Mouse (Mus musculus) ovary, adult 18-20 months (tissue): Measurements from ENCODE around the gene Rabac1.

Experiments used
- DNase-seq: peaks from one replicate; pipeline ENCODE4 v3.0.0; 2022; ENCODE audit warnings: low spot score, mixed read lengths

The Rabac1 gene

GRCm38 (mm10) chr7:24930475-24930874, 42.1 kb downstream of the Rabac1 start:
- no peak for DNase-seq
